Mouse (Mus musculus): ENCODE results near the gene Ccdc12.
"Not testable (repeated sequence)": the region's sequence is repeated elsewhere in the genome, so short reads cannot be mapped to it uniquely, and the experiment has no call there.

The Ccdc12 gene

GRCm38 (mm10) chr9:110678886-110679285 lies 22.6 kb downstream of the Ccdc12 start:
- DNase-seq = no peak

- DNase-seq = no peak
Observed at GRCm38 (mm10) chr9:110680736-110681507, 24.6 kb downstream of the Ccdc12 start.

DNA sequence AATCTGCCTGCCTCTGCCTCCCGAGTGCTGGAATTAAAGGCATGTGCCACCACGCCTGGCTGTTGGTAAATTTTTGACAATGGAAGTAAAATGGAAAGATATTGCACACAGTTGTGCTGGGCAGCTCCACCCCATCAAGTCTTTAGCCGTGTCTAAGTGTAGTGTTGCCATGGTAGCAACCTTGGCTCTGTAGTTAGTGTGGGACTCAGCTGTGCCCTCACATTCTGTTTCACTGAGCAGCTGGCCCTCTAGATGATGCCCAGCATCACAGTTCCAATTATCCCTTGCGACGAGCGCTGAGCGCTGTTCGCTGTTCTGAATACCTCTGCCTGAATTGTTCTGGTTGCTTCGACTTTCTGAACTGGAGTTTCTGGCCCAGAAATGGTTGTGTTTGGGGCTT lies 25.5 kb downstream of the Ccdc12 start:
- peak in 1 of 2 experiments; percentile 43 for DNase-seq

GRCm38 (mm10) chr9:110682255-110682654 lies 26.0 kb downstream of the Ccdc12 start:
- peak; percentile 81 to 86 for DNase-seq

DNA sequence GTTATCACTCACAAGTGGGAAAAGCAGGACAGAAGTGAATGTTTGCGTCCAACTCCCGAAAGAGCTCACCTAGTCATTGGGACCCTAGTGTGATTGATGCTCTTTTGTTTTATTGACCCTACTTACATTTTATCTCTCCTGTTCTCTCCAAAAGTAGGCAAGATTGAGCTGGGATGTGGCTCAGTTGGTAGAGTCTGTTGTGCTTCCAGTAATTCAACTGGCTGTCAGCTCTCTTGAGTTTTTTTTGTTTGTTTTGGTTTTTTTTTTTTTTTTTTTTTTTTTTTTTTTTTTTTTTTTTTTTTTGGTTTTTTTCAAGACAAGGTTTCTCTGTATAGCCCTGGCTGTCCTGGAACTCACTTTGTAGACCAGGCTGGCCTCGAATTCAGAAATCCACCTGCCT lies 26.4 kb downstream of the Ccdc12 start:
- not testable (repeated sequence) for DNase-seq

DNA sequence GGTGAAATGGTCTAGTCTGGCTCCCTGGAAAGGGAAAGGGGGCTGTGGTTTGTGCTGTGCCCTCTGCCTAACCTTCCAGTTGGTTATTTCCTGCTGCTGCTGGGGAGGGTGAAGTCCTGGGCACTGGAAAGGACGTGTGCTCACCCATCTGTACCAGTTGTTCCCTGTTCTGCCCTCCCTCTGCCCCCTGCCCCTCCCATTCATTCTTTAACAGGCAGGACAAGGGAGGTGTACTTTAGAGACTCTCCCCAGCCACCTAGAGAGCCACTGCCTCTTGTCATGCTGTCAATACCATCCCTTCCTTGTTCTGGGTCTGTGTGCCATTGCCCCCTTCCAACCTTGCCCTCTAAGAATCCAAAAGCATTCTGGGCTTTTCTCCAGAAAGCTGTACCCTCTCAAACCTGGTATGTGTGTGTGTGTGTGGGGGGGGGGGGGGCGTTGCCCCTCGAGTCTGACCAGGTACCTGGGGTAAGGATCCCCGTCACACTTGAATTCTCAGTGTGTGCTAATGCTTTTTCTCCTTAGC lies 27.3 kb downstream of the Ccdc12 start:
- peak; percentile 80 to 93 for DNase-seq

DNA sequence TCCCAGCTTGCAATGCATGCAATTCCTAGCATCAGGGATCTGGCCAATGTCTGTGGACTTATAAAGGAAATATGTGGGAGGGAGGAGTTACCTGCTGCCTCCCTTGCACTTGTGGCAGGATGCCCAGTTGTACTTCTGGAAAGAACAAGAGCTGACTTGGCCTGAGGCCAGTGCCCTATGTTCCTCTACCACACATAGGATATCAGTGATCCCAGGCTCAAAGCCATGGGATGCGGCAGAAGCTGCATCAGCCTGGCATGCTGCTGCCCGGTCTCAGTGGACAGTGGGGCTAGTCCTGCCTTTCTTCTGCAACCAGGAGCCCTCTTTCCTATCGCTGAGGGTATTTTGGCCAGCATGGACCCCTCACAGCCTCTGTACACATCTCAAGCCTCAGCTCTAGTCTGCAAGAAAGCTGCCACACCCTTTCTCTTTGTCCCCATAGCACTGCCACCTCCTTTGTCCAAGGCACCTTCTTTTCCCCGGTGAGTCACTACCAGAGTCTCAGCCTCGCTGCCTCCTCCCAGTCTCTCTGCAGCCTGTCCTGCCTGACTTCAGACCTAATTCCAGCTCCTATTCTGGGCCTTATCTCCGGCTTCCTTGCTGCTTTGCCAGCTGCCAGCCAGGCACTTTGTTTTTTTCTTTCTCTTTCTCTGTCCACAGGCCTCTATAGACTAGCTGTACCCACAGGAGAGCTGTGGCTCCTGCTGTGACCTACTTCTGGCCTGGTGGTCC lies 28.0 kb downstream of the Ccdc12 start:
- peak; percentile 94 to 98 for DNase-seq

- DNase-seq = no peak
Observed at GRCm38 (mm10) chr9:110685187-110685586, 28.9 kb downstream of the Ccdc12 start.

GRCm38 (mm10) chr9:110685591-110685990 lies 29.3 kb downstream of the Ccdc12 start:
- DNase-seq = no peak

GRCm38 (mm10) chr9:110686472-110686871 lies 30.2 kb downstream of the Ccdc12 start:
- no peak for DNase-seq

DNA sequence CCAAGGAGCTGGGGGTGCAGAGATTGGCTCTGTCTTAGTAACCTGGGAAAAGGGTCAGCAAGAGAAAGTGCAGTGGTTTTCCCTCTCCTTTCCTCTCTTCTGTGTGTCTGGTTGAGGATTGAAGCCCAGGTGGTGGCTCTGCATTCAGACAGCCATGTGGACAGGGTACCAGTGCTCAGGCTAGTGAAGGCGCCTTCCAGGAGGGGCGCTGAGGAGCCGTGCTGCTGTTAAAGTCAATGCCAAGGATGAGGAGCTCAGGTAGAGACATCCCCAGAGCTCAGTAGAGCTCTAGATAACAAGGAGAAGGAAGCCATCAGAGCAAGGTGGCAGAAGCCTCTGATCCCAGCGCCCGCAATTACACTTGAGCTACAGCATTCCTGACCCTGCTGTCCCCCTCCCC lies 30.8 kb downstream of the Ccdc12 start:
- DNase-seq = peak in 1 of 2 experiments; percentile 53

DNA sequence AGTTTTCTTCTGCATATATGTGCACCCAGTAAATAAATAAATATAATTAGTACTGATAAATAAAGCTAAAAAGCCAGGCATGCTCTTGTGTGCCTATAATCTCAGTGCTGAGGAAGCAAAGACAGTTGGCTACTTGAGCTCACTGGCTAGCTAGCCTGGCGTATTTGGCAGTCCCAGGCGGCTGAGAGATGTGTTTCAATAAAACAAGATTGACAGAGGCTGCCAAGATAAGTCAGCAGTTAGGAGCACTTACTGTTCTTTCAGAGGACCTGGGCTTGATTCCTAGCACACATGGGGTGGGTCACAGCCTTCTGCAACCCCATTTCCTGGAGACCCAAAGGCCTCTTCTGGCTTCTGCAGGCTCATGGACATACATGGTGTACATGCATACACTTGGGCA lies 31.5 kb downstream of the Ccdc12 start:
- DNase-seq = peak in 1 of 2 experiments; percentile 34

GRCm38 (mm10) chr9:110689261-110689779 lies 33.0 kb downstream of the Ccdc12 start:
- peak; percentile 76 to 93 for DNase-seq

DNA sequence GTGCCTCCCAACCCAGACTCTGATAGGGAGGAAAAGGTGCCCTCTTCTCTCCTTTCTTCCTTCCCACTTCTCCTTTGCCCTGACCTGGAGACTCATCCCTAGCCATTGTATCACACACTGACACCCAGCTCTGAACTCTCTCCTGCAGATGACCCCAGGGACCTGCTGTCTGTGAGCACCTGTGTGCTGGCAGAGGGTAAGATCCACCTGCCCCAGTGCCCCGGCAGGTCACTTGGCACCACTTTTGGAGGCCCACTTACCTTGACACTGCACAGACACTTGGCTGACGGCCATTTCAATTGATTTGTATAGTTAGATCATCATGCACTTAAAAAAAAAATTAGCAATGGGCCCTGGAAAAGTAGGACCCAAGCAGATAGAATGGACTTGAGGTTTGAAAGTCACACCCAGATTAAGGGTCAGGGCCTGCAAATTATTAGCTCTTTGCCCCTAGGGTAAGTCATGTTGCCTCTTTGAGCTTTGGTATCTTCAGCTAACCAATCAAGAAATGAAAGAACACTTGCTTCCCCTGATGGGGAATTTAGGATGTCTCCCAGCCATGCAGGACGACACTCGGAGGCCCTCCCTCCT lies 39.0 kb downstream of the Ccdc12 start:
- DNase-seq = peak in 1 of 2 experiments; percentile 40

DNA sequence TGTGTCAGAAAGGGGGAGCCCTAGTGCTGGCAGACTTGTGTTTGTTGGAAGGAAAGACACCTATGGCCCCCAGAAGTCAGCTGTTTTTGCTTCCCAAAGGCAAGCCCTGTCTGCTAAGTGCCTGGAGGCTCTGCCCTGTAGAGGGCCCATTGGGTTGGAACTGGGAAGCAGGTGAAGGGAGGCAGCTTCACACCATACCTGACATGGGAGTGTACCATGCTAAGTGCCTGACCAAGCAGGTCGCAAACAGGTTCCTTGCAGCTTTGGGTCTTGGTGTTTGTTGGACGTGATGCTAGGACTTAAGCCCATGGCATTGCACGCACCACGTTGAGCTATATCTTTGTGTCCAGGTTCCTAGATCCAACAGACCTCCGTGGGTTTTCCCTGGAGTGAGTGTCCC lies 40.1 kb downstream of the Ccdc12 start:
- no peak for DNase-seq

DNA sequence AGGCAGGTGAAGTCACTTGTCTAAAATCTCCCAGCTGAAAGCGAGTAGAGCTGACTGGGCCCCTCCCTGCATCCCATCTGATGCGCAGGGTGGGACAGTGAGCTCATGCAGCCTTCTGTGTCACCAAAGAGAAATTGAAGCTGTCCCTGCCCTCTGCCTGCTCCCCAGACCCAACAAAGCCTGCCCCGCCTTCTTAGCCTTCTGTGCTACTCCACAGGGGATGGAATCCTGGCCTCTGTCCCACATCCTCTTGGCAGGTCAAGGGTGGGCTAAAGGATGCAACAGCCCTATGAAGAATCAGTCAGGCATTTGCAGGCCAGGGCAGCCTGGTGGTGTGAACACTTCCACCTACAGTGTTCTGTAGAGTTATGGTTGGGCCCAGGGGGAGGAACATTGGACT lies 41.2 kb downstream of the Ccdc12 start:
- DNase-seq = peak in 1 of 2 experiments; percentile 48

DNA sequence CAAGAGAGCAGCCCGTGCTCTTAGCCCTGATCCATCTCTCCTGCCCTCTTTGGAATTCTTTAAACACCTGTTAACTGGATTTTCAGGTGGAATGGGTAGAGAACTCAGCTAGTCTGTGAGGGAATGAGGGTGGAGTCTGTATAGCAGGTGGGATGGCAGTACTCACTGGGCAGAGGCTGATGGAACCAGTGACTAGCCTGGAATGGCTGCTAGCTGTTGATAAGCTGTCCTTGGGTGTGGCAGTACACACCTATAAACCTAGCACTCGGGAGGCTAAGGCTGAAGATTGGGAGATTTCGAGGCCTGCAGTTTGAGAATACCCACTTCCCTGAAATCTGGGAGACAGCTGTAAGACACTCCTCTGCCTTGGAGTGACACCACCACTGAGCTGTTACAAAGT lies 43.3 kb downstream of the Ccdc12 start:
- DNase-seq = no peak

DNA sequence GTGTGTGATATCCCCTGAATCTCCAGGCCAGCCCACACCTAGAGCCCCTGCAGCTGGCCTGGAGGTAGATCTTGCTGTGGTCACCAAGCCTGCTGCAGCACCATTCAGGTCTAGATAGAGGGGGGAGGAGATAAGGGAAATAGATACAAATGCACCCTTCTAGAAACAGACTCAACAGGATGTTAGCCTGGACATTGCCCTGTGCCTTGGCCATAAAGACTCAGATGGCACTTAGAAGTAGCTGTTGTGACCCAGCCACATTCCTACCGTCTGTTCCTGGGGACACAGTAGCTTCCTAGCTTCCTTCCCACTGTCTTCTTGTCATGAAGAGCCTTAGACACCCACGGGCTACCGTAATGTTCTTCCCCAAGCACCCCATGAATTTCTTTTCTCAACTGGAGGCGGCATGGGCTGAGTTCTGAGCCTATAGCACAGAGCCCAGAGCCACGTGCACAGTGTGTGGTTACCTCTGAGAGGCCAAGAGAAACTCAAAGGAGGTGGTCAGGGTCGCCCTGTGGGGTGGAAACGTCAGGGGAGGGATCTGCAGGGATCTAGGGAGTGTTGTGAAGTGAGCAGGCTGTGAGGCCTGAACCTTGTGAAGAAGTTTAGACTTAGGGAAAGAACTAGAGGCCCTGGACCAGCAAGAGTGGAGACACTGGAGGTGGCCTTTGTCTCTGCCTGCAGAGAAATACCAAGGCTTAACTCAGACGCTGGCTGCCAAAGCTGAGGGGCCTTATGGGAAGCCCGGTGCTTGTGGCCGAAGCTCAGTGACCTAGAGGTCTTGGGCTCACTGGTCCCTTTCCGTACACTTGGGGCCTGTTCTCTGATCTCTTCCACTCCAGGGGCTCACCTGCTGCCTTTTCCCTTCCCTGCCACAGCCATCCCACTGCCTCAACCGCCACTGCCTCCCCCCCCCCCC lies 45.1 kb downstream of the Ccdc12 start:
- DNase-seq = peak; percentile 54 to 65

GRCm38 (mm10) chr9:110702848-110703247 lies 46.5 kb downstream of the Ccdc12 start:
- DNase-seq = no peak

- no peak for DNase-seq
Observed at GRCm38 (mm10) chr9:110703951-110704350, 47.6 kb downstream of the Ccdc12 start.

- no peak for DNase-seq
Observed at GRCm38 (mm10) chr9:110706784-110707183, 50.5 kb downstream of the Ccdc12 start.

DNA sequence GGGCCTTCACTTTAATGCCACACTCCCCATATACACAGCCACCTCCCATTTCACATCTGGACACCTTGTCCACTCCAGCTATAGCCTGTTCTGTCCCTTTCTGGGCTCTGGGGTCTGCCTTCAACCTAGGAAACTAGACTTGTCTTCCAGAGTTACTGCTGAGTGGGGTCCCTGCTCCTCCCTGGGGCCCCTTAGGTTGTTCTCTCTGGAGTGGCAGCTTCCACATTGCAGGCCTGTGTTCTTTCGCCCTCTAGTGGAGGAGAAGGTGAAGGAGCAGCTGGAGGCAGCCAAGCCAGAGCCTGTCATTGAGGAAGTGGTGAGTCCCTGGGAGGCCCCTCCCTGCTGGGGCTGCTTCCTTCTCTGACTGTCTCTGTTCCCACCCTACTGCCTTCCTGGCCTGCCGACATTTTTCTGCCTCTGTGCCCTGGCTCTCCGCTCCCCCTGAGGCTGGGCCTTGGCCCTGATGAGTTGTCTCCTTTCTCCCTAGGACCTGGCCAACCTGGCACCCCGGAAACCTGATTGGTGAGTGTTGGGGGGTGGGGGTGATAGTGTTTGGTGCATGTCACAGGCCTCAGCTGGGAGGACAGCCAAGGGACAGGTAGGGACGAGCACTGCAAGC lies 53.4 kb downstream of the Ccdc12 start:
- peak; percentile 84 to 89 for DNase-seq

Measured in kidney, postnatal 36 days (tissue).